In the genomic region with DNA sequence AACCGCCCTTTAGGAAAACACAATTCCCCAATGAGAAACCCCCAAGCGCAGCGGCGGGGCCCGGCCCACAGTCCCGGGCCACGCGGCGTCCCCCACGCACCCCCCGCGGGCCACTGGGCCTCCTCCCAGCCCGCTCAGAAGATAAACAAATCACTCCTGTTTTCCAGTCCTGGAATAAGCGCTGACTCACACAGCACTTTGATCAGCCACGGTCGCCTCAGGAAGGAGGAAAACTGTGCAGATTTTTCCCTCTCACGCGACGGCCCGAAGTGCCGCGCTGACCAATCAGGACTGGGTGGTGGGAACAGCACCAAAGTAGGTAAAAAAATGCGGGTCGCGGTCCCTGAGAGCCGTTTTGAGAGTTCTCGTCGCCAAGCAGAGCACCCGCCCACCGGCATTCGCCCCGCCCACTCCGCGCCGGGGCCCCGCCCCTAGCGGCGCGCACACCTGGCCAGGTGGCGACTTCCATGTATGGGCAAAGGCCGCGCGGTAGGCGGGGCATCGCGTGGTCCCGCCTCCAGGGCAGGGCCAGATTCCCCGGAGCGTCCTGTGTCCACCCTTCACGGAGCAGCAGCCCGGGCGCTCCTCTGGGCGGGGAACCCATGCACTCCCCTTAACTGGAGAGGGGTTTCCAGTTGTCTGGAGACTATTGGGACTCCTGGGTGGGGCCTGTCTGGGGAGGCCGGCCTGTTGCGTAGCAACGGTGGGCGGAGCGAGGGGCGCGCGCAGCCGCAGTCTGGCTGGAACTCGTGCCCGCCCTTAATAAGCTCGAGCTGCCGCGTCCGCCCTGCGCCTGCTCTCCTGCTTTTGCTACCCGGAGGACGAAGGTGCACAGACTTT, we compare ENCODE assay signal across 8 mouse cellular contexts. TPM values are rescaled to one million over a fixed set of nuclear protein-coding genes. Genes with fewer than 3 reads are reported as not detected.
DNase-seq lines count a peak whose midpoint lies in the region; ATAC-seq and TF ChIP-seq lines count a peak whose summit lies in the region.

A gene (plus strand): TSS at position 561 of the 840 bp plus-strand sequence.

- H3K27me3 ChIP-seq in G1E (ENCODE audit: insufficient read depth, low read length), result no peaks in the 10 kb centered on the region
- H3K27me3 ChIP-seq in forebrain, postnatal 0 days (ENCODE audit: insufficient read depth, low read length), result no peaks in the 10 kb centered on the region
- no peaks in the 10 kb centered on the region for H3K27me3 ChIP-seq in lung, embryonic 15.5 days

- H3K4me3 ChIP-seq in G1E (ENCODE audit: low read depth, low read length), result peak within 1 kb of the TSS; percentile 84
- peak within 1 kb of the TSS; percentile 81 for H3K4me3 ChIP-seq in forebrain, postnatal 0 days (ENCODE audit: low read depth, low read length)
- H3K4me3 ChIP-seq in lung, embryonic 15.5 days, result peak within 1 kb of the TSS; percentile 66

- H3K27ac ChIP-seq in forebrain, postnatal 0 days (ENCODE audit: low read depth, low read length), result peak within 1 kb of the TSS; percentile 96
- H3K27ac ChIP-seq in lung, embryonic 15.5 days, result peak within 1 kb of the TSS; percentile 97

- peak within 1 kb of the TSS; percentile 98 for H3K9ac ChIP-seq in forebrain, postnatal 0 days
- peak within 1 kb of the TSS; percentile 70 for H3K9ac ChIP-seq in lung, embryonic 15.5 days

- peak; percentile 70 for DNase-seq in G1E (ENCODE audit: low spot score)
- peak; percentile 94 to 97 for DNase-seq in cerebellum, adult 18-20 months
- peak; percentile 97 for DNase-seq in forebrain, postnatal 0 days
- peak; percentile 99 for DNase-seq in heart, postnatal 4 days
- DNase-seq in layer of hippocampus, adult 8-10 months (ENCODE audit: low spot score in 2 of 2), result peak; percentile 94 to 95
- DNase-seq in ovary, adult 18-20 months (ENCODE audit: low spot score), result peak; percentile 96
- DNase-seq in thymus, postnatal 0 days (ENCODE audit: low spot score), result peak; percentile 93

- peak within 1 kb of the TSS; percentile 70 for H3K4me2 ChIP-seq in forebrain, postnatal 0 days (ENCODE audit: low read depth)
- H3K4me2 ChIP-seq in lung, embryonic 15.5 days, result peak within 1 kb of the TSS; percentile 65

- peaks cover 50% of the 10 kb centered on the region for H3K4me1 ChIP-seq in G1E (ENCODE audit: insufficient read depth, low read depth, low read length)
- peaks cover 30% of the 10 kb centered on the region for H3K4me1 ChIP-seq in forebrain, postnatal 0 days (ENCODE audit: insufficient read depth)
- H3K4me1 ChIP-seq in lung, embryonic 15.5 days, result peaks cover 31% of the 10 kb centered on the region

- 1% methylated on average over 70 of the region's 71 CpGs for WGBS in forebrain, postnatal 0 days
- under 1% methylated on average over 71 of the region's 71 CpGs for WGBS in lung, embryonic 15.5 days

- TF ChIP-seq CTCF in G1E (IDR thresholded peaks at IDR 0.05; ENCODE audit: low read depth, low read length), result no peak
- no peak for TF ChIP-seq CTCF in forebrain, postnatal 0 days (IDR thresholded peaks at IDR 0.05; ENCODE audit: low read depth)

- peak; percentile 62 for ATAC-seq in G1E (ENCODE audit: extremely low read depth, insufficient number of reproducible peaks, low FRiP score, poor library complexity, severe bottlenecking)
- ATAC-seq in forebrain, postnatal 0 days, result peak; percentile 96
- ATAC-seq in lung, embryonic 15.5 days (ENCODE audit: borderline replicate concordance, extremely low read depth, low FRiP score, low TSS enrichment), result peak; percentile 99

- H3K36me3 ChIP-seq in G1E (replicated peaks), result no peaks in the 10 kb centered on the region
- H3K36me3 ChIP-seq in forebrain, postnatal 0 days (ENCODE audit: insufficient read depth), result no peaks in the 10 kb centered on the region
- no peaks in the 10 kb centered on the region for H3K36me3 ChIP-seq in lung, embryonic 15.5 days

- no peaks in the 10 kb centered on the region for H3K9me3 ChIP-seq in G1E (replicated peaks)
- no peaks in the 10 kb centered on the region for H3K9me3 ChIP-seq in forebrain, postnatal 0 days (ENCODE audit: low read length)
- H3K9me3 ChIP-seq in lung, embryonic 15.5 days, result no peaks in the 10 kb centered on the region

RNA-seq across cellular contexts. Expression of the gene that starts here (rescaled TPM):
- total RNA-seq in G1E (2014; fragmentation: Nextera tagmentation), result 51.3 and 59.6 TPM in 2 replicates
- total RNA-seq in G1E (2017), result 94.2 and 97.9 TPM in 2 replicates
- 2.5 and 7.8 TPM in 2 replicates for polyA plus RNA-seq in G1E (2012)
- total RNA-seq in forebrain, postnatal 0 days (2014; rRNA removed), result 409 and 455 TPM in 2 replicates
- 497 and 512 TPM in 2 replicates for polyA plus RNA-seq in forebrain, postnatal 0 days (2015; fragmentation: Nextera tagmentation; extraction: Ambion mirVana)
- 100 to 1,000 TPM; 708 to 736 TPM for total RNA-seq in heart, postnatal 4 days (2021)
- 100 to 1,000 TPM; 176 to 193 (median 185) TPM for total RNA-seq in layer of hippocampus, adult 8-10 months (2022)
- 480 and 519 TPM in 2 replicates for polyA plus RNA-seq in lung, embryonic 15.5 days (2015; fragmentation: Nextera tagmentation; extraction: Ambion mirVana)
- polyA plus RNA-seq in thymus, postnatal 0 days (2015; fragmentation: Nextera tagmentation; extraction: Ambion mirVana), result 205 and 225 TPM in 2 replicates

Comparison
In these comparisons a context has a peak if more than half of its experiments do, and no peak if none do; other contexts are left out.
1. Peak in every context shown above with its lines: DNase-seq, ATAC-seq, H3K4me3 ChIP-seq and H3K27ac ChIP-seq.
2. RNA of the gene that starts here (polyA plus RNA-seq): 480 to 519 TPM in lung, embryonic 15.5 days, 497 to 512 TPM in forebrain, postnatal 0 days and 205 to 225 TPM in thymus, postnatal 0 days; 2.5 to 7.8 TPM in G1E; every median in the first group is over 10 times any median in the second.